Comparison of ENCODE assay signal across 16 mouse cellular contexts in the genomic region with DNA sequence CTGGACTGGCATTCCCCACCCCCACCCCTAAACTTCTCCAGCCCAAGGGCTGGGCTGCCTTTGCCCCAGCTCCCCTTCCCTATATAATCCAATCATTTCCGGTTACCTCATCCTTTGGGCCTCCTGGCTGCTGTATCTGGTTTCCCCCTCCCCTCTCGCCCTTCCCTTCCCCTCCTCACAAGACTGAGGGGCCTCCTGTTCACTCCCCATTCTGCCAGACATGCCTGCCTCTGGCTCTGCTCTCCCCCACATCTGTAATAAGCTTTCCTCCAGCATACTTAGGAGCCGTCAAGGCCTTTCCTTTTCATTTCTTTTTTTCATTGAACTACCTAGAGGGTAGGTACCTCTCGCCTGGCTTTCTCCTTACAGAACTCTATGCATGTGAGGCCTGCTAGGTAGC. TPM values are rescaled to one million over a fixed set of nuclear protein-coding genes. Genes with fewer than 3 reads are reported as not detected.
DNase-seq lines count a peak whose midpoint lies in the region; ATAC-seq and TF ChIP-seq lines count a peak whose summit lies in the region.
"Had no signal": no experiment of that assay in that cellular context is flagged by ENCODE, and none has a peak within 500 bp of the region (broad histone marks: within the 10 kb centered on the region; RNA-seq: fewer than 3 reads in every experiment).

No protein-coding gene starts in this region.

- peak overlapping the region; percentile 49; the same call in 1 of the 2 replicates for H3K27ac ChIP-seq in gastrocnemius, adult 2 months
- H3K27ac ChIP-seq in kidney, adult 2 months (ENCODE audit: insufficient read depth, low read depth, low read length): peak overlapping the region; percentile 66
- H3K27ac ChIP-seq in embryonic facial prominence, embryonic 12.5 days: peak overlapping the region; percentile 87
- 0 out of 2 replicates have a peak overlapping the region, but pooled peaks have one; percentile 3 for H3K27ac ChIP-seq in liver, embryonic 12.5 days
- H3K27ac ChIP-seq: hindbrain, embryonic 15.5 days; midbrain, embryonic 12.5 days had no signal

- H3K27me3 ChIP-seq in kidney, adult 2 months (replicated peaks; ENCODE audit: control insufficient read depth, insufficient read depth, low read length): no peaks in the 10 kb centered on the region
- no peaks in the 10 kb centered on the region for H3K27me3 ChIP-seq in embryonic facial prominence, embryonic 12.5 days
- H3K27me3 ChIP-seq in liver, embryonic 12.5 days (replicated peaks): no peaks in the 10 kb centered on the region
- H3K27me3 ChIP-seq: hindbrain, embryonic 15.5 days; midbrain, embryonic 12.5 days had no signal

- 79% methylated on average over 4 of the region's 4 CpGs for WGBS in kidney, adult 2 months
- WGBS in embryonic facial prominence, embryonic 12.5 days: 22% methylated on average over 4 of the region's 4 CpGs
- WGBS in liver, embryonic 12.5 days (ENCODE audit: insufficient replicate concordance): 57% methylated on average over 4 of the region's 4 CpGs

- 0 out of 2 replicates have a peak, but pooled peaks cover 4% of the 10 kb centered on the region for H3K4me1 ChIP-seq in kidney, adult 2 months (ENCODE audit: control insufficient read depth, insufficient read depth, low read length)
- peaks cover 29% of the 10 kb centered on the region for H3K4me1 ChIP-seq in embryonic facial prominence, embryonic 12.5 days
- peaks cover 51% of the 10 kb centered on the region for H3K4me1 ChIP-seq in liver, embryonic 12.5 days

- no peak for DNase-seq in gastrocnemius, adult 2 months
- DNase-seq in gastrocnemius, postnatal 25 days: no peak
- DNase-seq in kidney, adult 2 months: no peak
- no peak for DNase-seq in kidney, adult 8-10 months
- no peak for DNase-seq in thymus, postnatal 36 days
- no peak for DNase-seq in cerebellum, adult 18-20 months
- DNase-seq: cerebellum, adult 9-11 months; gastrocnemius, postnatal 36 days; right cerebral cortex, postnatal 14 days; thymus, postnatal 4 days had no signal

- TF ChIP-seq POLR2A in kidney, adult 2 months (IDR thresholded peaks at IDR 0.05; ENCODE audit: low read depth, low read length): no peak

- no peak overlapping the region for H3K9ac ChIP-seq in embryonic facial prominence, embryonic 12.5 days
- H3K9ac ChIP-seq in liver, embryonic 12.5 days: no peak overlapping the region
- H3K9ac ChIP-seq: hindbrain, embryonic 15.5 days; midbrain, embryonic 12.5 days had no signal

- TF ChIP-seq CTCF in gastrocnemius, adult 2 months (IDR thresholded peaks at IDR 0.05): no peak
- no peak for TF ChIP-seq CTCF in kidney, adult 2 months (conservative IDR thresholded peaks at IDR 0.05; ENCODE audit: insufficient read depth, insufficient read length, low read depth, low read length)

- no peaks in the 10 kb centered on the region for H3K36me3 ChIP-seq in kidney, adult 2 months (ENCODE audit: control insufficient read depth, insufficient read depth, low read length)
- no peaks in the 10 kb centered on the region for H3K36me3 ChIP-seq in embryonic facial prominence, embryonic 12.5 days
- no peaks in the 10 kb centered on the region; the same call in 1 of the 2 replicates for H3K36me3 ChIP-seq in liver, embryonic 12.5 days
- H3K36me3 ChIP-seq: hindbrain, embryonic 15.5 days; midbrain, embryonic 12.5 days had no signal

- no peak overlapping the region for H3K4me2 ChIP-seq in embryonic facial prominence, embryonic 12.5 days (replicated peaks)
- no peak overlapping the region for H3K4me2 ChIP-seq in liver, embryonic 12.5 days
- H3K4me2 ChIP-seq: hindbrain, embryonic 15.5 days; midbrain, embryonic 12.5 days had no signal

- H3K9me3 ChIP-seq in embryonic facial prominence, embryonic 12.5 days: no peaks in the 10 kb centered on the region
- H3K9me3 ChIP-seq in liver, embryonic 12.5 days (replicated peaks): no peaks in the 10 kb centered on the region
- H3K9me3 ChIP-seq: hindbrain, embryonic 15.5 days; midbrain, embryonic 12.5 days had no signal

- intact Hi-C loops in gastrocnemius, adult 2 months (cut with DNase I): no loop called here

- peak; percentile 65; the same call in 1 of the 2 replicates for ATAC-seq in embryonic facial prominence, embryonic 12.5 days (ENCODE audit: insufficient number of reproducible peaks, insufficient read depth, low FRiP score, low TSS enrichment)
- no peak for ATAC-seq in liver, embryonic 12.5 days
- ATAC-seq: activated CD4-positive, CD25-positive, alpha-beta regulatory T cell, adult 4 months; lung, postnatal 0 days had no signal

- no peak overlapping the region for H3K4me3 ChIP-seq in gastrocnemius, adult 2 months
- no peak overlapping the region for H3K4me3 ChIP-seq in kidney, adult 2 months (ENCODE audit: insufficient read depth, low read depth, low read length)
- no peak overlapping the region for H3K4me3 ChIP-seq in embryonic facial prominence, embryonic 12.5 days
- no peak overlapping the region for H3K4me3 ChIP-seq in liver, embryonic 12.5 days
- H3K4me3 ChIP-seq: hindbrain, embryonic 15.5 days; midbrain, embryonic 12.5 days had no signal

RNA-seq across cellular contexts. Expression of gene Lrrc20, which starts 19.9 kb away (rescaled TPM):
- 100 to 1,000 TPM; 133 to 164 TPM for total RNA-seq in gastrocnemius, adult 2 months (2021)
- total RNA-seq in gastrocnemius, postnatal 25 days (2021): 100 to 1,000 TPM; 114 to 132 TPM
- 4.0 and 4.6 TPM in 2 replicates for polyA plus RNA-seq in kidney, adult 2 months (2012; rRNA removed)
- 10.9 and 12.7 TPM in 2 replicates for polyA plus RNA-seq in embryonic facial prominence, embryonic 12.5 days (2016; fragmentation: Nextera tagmentation; extraction: Ambion mirVana)
- 9.1 and 10.2 TPM in 2 replicates for polyA plus RNA-seq in liver, embryonic 12.5 days (2016; fragmentation: Nextera tagmentation; extraction: Ambion mirVana)

RNA-seq across cellular contexts. Expression of gene Eif4ebp2, which starts 43.0 kb away (rescaled TPM):
- 100 to 1,000 TPM; 117 to 161 TPM for total RNA-seq in gastrocnemius, adult 2 months (2021)
- total RNA-seq in gastrocnemius, postnatal 25 days (2021): 100 to 1,000 TPM in 1 of 2 experiments, 10 to 100 TPM in 1; 94.8 to 112 TPM
- polyA plus RNA-seq in kidney, adult 2 months (2012; rRNA removed): 127 and 128 TPM in 2 replicates
- 60.4 and 64.9 TPM in 2 replicates for polyA plus RNA-seq in embryonic facial prominence, embryonic 12.5 days (2016; fragmentation: Nextera tagmentation; extraction: Ambion mirVana)
- 55.2 and 57.6 TPM in 2 replicates for polyA plus RNA-seq in liver, embryonic 12.5 days (2016; fragmentation: Nextera tagmentation; extraction: Ambion mirVana)

Comparison
In these comparisons a context has a peak if more than half of its experiments do, and no peak if none do; other contexts are left out.
1. H3K27ac ChIP-seq: peak in every context shown above with its lines; median percentile 87 in embryonic facial prominence, embryonic 12.5 days; 66 in kidney, adult 2 months; 49 in gastrocnemius, adult 2 months; 3 in liver, embryonic 12.5 days.